ENCODE assay signal across 28 mouse cellular contexts in genomic region chr4:87052881-87053280, GRCm38 (mm10).
"Had no signal": no experiment of that assay in that cellular context is flagged by ENCODE, and none has a peak within 500 bp of the region (broad histone marks: within the 10 kb centered on the region; RNA-seq: fewer than 3 reads in every experiment).

No protein-coding gene starts in this region.

- H3K36me3 ChIP-seq: embryonic facial prominence, embryonic 10.5 days; embryonic facial prominence, embryonic 12.5 days; embryonic facial prominence, embryonic 13.5 days; embryonic facial prominence, embryonic 15.5 days; forebrain, embryonic 10.5 days; forebrain, embryonic 12.5 days; forebrain, embryonic 15.5 days had no signal

- H3K9me3 ChIP-seq: embryonic facial prominence, embryonic 10.5 days; embryonic facial prominence, embryonic 12.5 days; embryonic facial prominence, embryonic 13.5 days; embryonic facial prominence, embryonic 15.5 days; forebrain, embryonic 10.5 days; forebrain, embryonic 12.5 days; forebrain, embryonic 13.5 days; forebrain, embryonic 15.5 days had no signal

- ATAC-seq: forebrain, embryonic 13.5 days; forebrain, embryonic 14.5 days; forebrain, embryonic 15.5 days; forebrain, embryonic 16.5 days; forebrain, postnatal 0 days had no signal

- H3K27ac ChIP-seq: embryonic facial prominence, embryonic 10.5 days; embryonic facial prominence, embryonic 12.5 days; embryonic facial prominence, embryonic 13.5 days; embryonic facial prominence, embryonic 15.5 days; forebrain, embryonic 10.5 days; forebrain, embryonic 12.5 days; forebrain, embryonic 13.5 days; forebrain, embryonic 15.5 days; gastrocnemius, adult 2 months; heart, adult 2 months had no signal

- H3K4me1 ChIP-seq: embryonic facial prominence, embryonic 12.5 days; embryonic facial prominence, embryonic 13.5 days; embryonic facial prominence, embryonic 15.5 days had no signal

- H3K4me2 ChIP-seq: embryonic facial prominence, embryonic 12.5 days; embryonic facial prominence, embryonic 13.5 days; embryonic facial prominence, embryonic 15.5 days; forebrain, embryonic 12.5 days; forebrain, embryonic 13.5 days; forebrain, embryonic 15.5 days had no signal

- H3K9ac ChIP-seq: embryonic facial prominence, embryonic 12.5 days; embryonic facial prominence, embryonic 13.5 days; embryonic facial prominence, embryonic 15.5 days; forebrain, embryonic 12.5 days; forebrain, embryonic 13.5 days; forebrain, embryonic 15.5 days; forebrain, postnatal 0 days had no signal

- H3K27me3 ChIP-seq: embryonic facial prominence, embryonic 12.5 days; embryonic facial prominence, embryonic 13.5 days; embryonic facial prominence, embryonic 15.5 days; forebrain, embryonic 12.5 days; forebrain, embryonic 13.5 days; forebrain, embryonic 15.5 days had no signal

- DNase-seq: cerebellum, adult 2 months; cerebellum, adult 8-10 months; cerebellum, adult 9-10 months; cerebellum, adult 9-11 months; cerebellum, postnatal 10 days; cerebellum, postnatal 14 days; cerebellum, postnatal 25 days; cerebellum, postnatal 36 days; embryo, embryonic 11 days; forebrain, postnatal 0 days; gastrocnemius, adult 2 months; gastrocnemius, postnatal 10 days; gastrocnemius, postnatal 14 days; gastrocnemius, postnatal 25 days; gastrocnemius, postnatal 36 days; heart, adult 18-20 months; heart, adult 2 months had no signal

- H3K4me3 ChIP-seq: embryonic facial prominence, embryonic 10.5 days; embryonic facial prominence, embryonic 12.5 days; embryonic facial prominence, embryonic 13.5 days; embryonic facial prominence, embryonic 15.5 days; erythroblast, embryonic 14.5 days; forebrain, embryonic 10.5 days; forebrain, embryonic 12.5 days; forebrain, embryonic 13.5 days; forebrain, embryonic 15.5 days; gastrocnemius, adult 2 months; heart, adult 2 months had no signal
